23 mouse cellular contexts compared by ENCODE assay signal in the genomic region with DNA sequence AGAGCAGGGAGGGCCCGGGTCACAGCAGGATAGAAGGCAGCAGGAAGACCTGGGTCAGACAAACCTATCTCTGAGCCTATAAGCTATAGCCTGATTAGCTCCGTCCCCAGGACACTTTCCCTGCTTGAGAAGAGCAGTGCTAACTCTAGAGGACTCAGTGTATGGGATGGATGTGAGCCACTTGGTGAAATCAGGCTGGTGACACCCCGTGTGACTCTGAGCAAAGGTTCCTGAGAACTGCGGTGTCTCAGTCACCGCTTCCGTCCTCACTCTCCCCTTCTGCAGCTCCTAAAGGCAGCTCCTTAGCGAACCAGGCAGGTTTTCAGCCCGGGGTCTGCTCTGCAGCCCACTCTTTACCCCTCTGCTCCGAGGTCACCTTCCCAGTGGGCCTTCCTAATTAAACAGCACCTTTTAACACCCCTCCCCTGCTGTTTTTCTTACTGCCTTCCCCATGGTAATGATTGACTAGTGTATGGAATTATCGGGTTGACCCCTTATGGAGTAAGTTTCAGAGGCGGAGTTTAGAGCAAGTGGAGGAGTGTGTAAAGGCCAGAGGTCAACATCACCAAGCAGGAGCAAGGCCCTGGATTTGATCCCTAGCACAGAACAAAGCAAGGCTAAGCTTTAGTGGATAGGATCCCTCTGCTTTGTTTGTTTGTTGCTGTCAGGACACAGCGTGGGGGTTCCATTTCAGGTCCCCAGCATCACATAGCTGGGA. TPM values are rescaled to one million over a fixed set of nuclear protein-coding genes. Genes with fewer than 3 reads are reported as not detected.
A peak's percentile ranks its signal among the peaks of the same experiment; 100 is the strongest.
DNase-seq lines count a peak whose midpoint lies in the region; ATAC-seq and TF ChIP-seq lines count a peak whose summit lies in the region.
"Had no signal": no experiment of that assay in that cellular context is flagged by ENCODE, and none has a peak within 500 bp of the region (broad histone marks: within the 10 kb centered on the region; RNA-seq: fewer than 3 reads in every experiment).

No protein-coding gene starts in this region.

- ATAC-seq in kidney, embryonic 16.5 days (ENCODE audit: low FRiP score, low TSS enrichment) = no peak
- peak; percentile 76 for ATAC-seq in intestine, embryonic 16.5 days
- 0 out of 2 replicates have a peak, but pooled peaks have one; percentile 27 for ATAC-seq in liver, embryonic 12.5 days
- ATAC-seq: forebrain, embryonic 13.5 days; hindbrain, postnatal 0 days had no signal

- DNase-seq in kidney, adult 11 months = no peak
- no peak for DNase-seq in spleen, postnatal 10 days (ENCODE audit: low spot score in 2 of 2)
- no peak for DNase-seq in urinary bladder, postnatal 10 days (ENCODE audit: low spot score)
- DNase-seq: adrenal gland, adult 8-10 months; cerebellum, adult 18-20 months; cerebellum, postnatal 36 days; embryo, embryonic 11 days; gastrocnemius, postnatal 36 days; lung, adult 2 months; lung, postnatal 14 days; thymus, postnatal 14 days had no signal

- peaks cover 12% of the 10 kb centered on the region; the same call in 1 of the 2 replicates for H3K27me3 ChIP-seq in kidney, embryonic 16.5 days (ENCODE audit: insufficient read depth, low read length)
- peaks cover 3% of the 10 kb centered on the region; the same call in 1 of the 2 replicates for H3K27me3 ChIP-seq in intestine, embryonic 16.5 days (replicated peaks; ENCODE audit: control insufficient read depth, insufficient read depth, low read length)
- peaks cover 63% of the 10 kb centered on the region for H3K27me3 ChIP-seq in liver, embryonic 12.5 days (replicated peaks)
- H3K27me3 ChIP-seq in small intestine, adult 2 months (ENCODE audit: control insufficient read depth, insufficient read depth, low read length) = no peaks in the 10 kb centered on the region

- peaks cover 50% of the 10 kb centered on the region for H3K4me1 ChIP-seq in kidney, embryonic 16.5 days (ENCODE audit: insufficient read depth, low read length)
- H3K4me1 ChIP-seq in intestine, embryonic 16.5 days (ENCODE audit: control insufficient read depth, insufficient read depth, low read length) = peaks cover 53% of the 10 kb centered on the region
- H3K4me1 ChIP-seq in liver, embryonic 12.5 days = peaks cover 43% of the 10 kb centered on the region
- H3K4me1 ChIP-seq in small intestine, adult 2 months (ENCODE audit: control insufficient read depth, insufficient read depth, insufficient read length, low read length) = peaks cover 46% of the 10 kb centered on the region

- no peak overlapping the region for H3K4me3 ChIP-seq in kidney, embryonic 16.5 days (ENCODE audit: low read length)
- 0 out of 2 replicates have a peak overlapping the region, but pooled peaks have one; percentile 8 for H3K4me3 ChIP-seq in intestine, embryonic 16.5 days (ENCODE audit: low read length)
- no peak overlapping the region for H3K4me3 ChIP-seq in liver, embryonic 12.5 days
- peak overlapping the region; percentile 25 for H3K4me3 ChIP-seq in small intestine, adult 2 months (ENCODE audit: low read depth, low read length)
- H3K4me3 ChIP-seq: embryonic facial prominence, embryonic 13.5 days; erythroblast, embryonic 14.5 days; forebrain, embryonic 13.5 days; layer of hippocampus, adult 2 months; limb, embryonic 10.5 days; midbrain, embryonic 12.5 days had no signal

- no peak for TF ChIP-seq CTCF in small intestine, adult 2 months (IDR thresholded peaks at IDR 0.05; ENCODE audit: extremely low read depth, insufficient read length, insufficient replicate concordance, low read depth, low read length)

- WGBS in kidney, embryonic 16.5 days = 50% methylated on average over 12 of the region's 12 CpGs
- 42% methylated on average over 12 of the region's 12 CpGs for WGBS in intestine, embryonic 16.5 days
- 58% methylated on average over 12 of the region's 12 CpGs for WGBS in liver, embryonic 12.5 days (ENCODE audit: insufficient replicate concordance)
- 29% methylated on average over 12 of the region's 12 CpGs for WGBS in small intestine, adult 2 months

- H3K9ac ChIP-seq in kidney, embryonic 16.5 days (replicated peaks; ENCODE audit: low read length) = no peak overlapping the region
- H3K9ac ChIP-seq in intestine, embryonic 16.5 days (ENCODE audit: low read depth, low read length) = peak overlapping the region; percentile 51
- no peak overlapping the region for H3K9ac ChIP-seq in liver, embryonic 12.5 days
- H3K9ac ChIP-seq: forebrain, embryonic 13.5 days; midbrain, embryonic 12.5 days had no signal

- no peaks in the 10 kb centered on the region for H3K36me3 ChIP-seq in kidney, embryonic 16.5 days (ENCODE audit: insufficient read depth, low read length)
- 0 out of 2 replicates have a peak, but pooled peaks cover 2% of the 10 kb centered on the region for H3K36me3 ChIP-seq in intestine, embryonic 16.5 days (ENCODE audit: control insufficient read depth, insufficient read depth, low read length)
- no peaks in the 10 kb centered on the region for H3K36me3 ChIP-seq in liver, embryonic 12.5 days
- H3K36me3 ChIP-seq in small intestine, adult 2 months (ENCODE audit: control insufficient read depth, insufficient read depth, low read length) = peaks cover 34% of the 10 kb centered on the region
- H3K36me3 ChIP-seq: embryonic facial prominence, embryonic 13.5 days; midbrain, embryonic 12.5 days had no signal

- no peak overlapping the region for H3K4me2 ChIP-seq in kidney, embryonic 16.5 days (replicated peaks; ENCODE audit: low read depth, low read length)
- H3K4me2 ChIP-seq in intestine, embryonic 16.5 days (ENCODE audit: low read depth, low read length) = peak overlapping the region; percentile 28; the same call in 1 of the 2 replicates
- H3K4me2 ChIP-seq in liver, embryonic 12.5 days = no peak overlapping the region
- H3K4me2 ChIP-seq: embryonic facial prominence, embryonic 13.5 days; forebrain, embryonic 13.5 days; midbrain, embryonic 12.5 days had no signal

- peak overlapping the region; percentile 31; the same call in 1 of the 2 replicates for H3K27ac ChIP-seq in kidney, embryonic 16.5 days (ENCODE audit: low read length)
- H3K27ac ChIP-seq in intestine, embryonic 16.5 days (ENCODE audit: low read length) = peak overlapping the region; percentile 75
- H3K27ac ChIP-seq in liver, embryonic 12.5 days = peak overlapping the region; percentile 41; the same call in 1 of the 2 replicates
- peak overlapping the region; percentile 83 for H3K27ac ChIP-seq in small intestine, adult 2 months (ENCODE audit: insufficient read depth, low read depth, low read length)
- H3K27ac ChIP-seq: embryonic facial prominence, embryonic 13.5 days; forebrain, embryonic 13.5 days; hindbrain, postnatal 0 days; layer of hippocampus, adult 2 months; limb, embryonic 10.5 days; midbrain, embryonic 12.5 days had no signal

- no peak for TF ChIP-seq POLR2A in small intestine, adult 2 months (IDR thresholded peaks at IDR 0.05; ENCODE audit: low read depth, low read length)

- H3K9me3 ChIP-seq in kidney, embryonic 16.5 days (ENCODE audit: low read length) = no peaks in the 10 kb centered on the region
- no peaks in the 10 kb centered on the region for H3K9me3 ChIP-seq in intestine, embryonic 16.5 days (ENCODE audit: control insufficient read depth, low read length)
- H3K9me3 ChIP-seq in liver, embryonic 12.5 days (replicated peaks) = no peaks in the 10 kb centered on the region
- H3K9me3 ChIP-seq: embryonic facial prominence, embryonic 13.5 days; forebrain, embryonic 13.5 days; limb, embryonic 10.5 days; midbrain, embryonic 12.5 days had no signal

RNA-seq across cellular contexts. Expression of a gene that starts 27.2 kb away (rescaled TPM):
- 0.28 TPM in 1 of 2 replicates, not detected in the other for polyA plus RNA-seq in kidney, embryonic 16.5 days (2015; fragmentation: Nextera tagmentation; extraction: Ambion mirVana)
- polyA plus RNA-seq in intestine, embryonic 16.5 days (2015; fragmentation: Nextera tagmentation; extraction: Ambion mirVana) = 0.17 and 0.45 TPM in 2 replicates
- polyA plus RNA-seq in liver, embryonic 12.5 days (2016; fragmentation: Nextera tagmentation; extraction: Ambion mirVana) = 0.62 and 0.66 TPM in 2 replicates
- 0.08 TPM in 1 of 2 replicates, not detected in the other for polyA plus RNA-seq in small intestine, adult 2 months (2012; rRNA removed)
- polyA plus RNA-seq: C2C12; erythroblast, embryonic 14.5 days had no signal

RNA-seq across cellular contexts. Expression of a gene that starts 28.0 kb away (rescaled TPM):
- 1.5 and 2.5 TPM in 2 replicates for polyA plus RNA-seq in kidney, embryonic 16.5 days (2015; fragmentation: Nextera tagmentation; extraction: Ambion mirVana)
- 3.7 and 4.6 TPM in 2 replicates for polyA plus RNA-seq in intestine, embryonic 16.5 days (2015; fragmentation: Nextera tagmentation; extraction: Ambion mirVana)
- polyA plus RNA-seq in liver, embryonic 12.5 days (2016; fragmentation: Nextera tagmentation; extraction: Ambion mirVana) = 0.10 and 0.31 TPM in 2 replicates
- 21.8 and 27.3 TPM in 2 replicates for polyA plus RNA-seq in small intestine, adult 2 months (2012; rRNA removed)
- polyA plus RNA-seq: erythroblast, embryonic 14.5 days had no signal

RNA-seq across cellular contexts. Expression of a gene that starts 37.7 kb away (rescaled TPM):
- 35.1 and 35.8 TPM in 2 replicates for polyA plus RNA-seq in kidney, embryonic 16.5 days (2015; fragmentation: Nextera tagmentation; extraction: Ambion mirVana)
- 19.1 and 20.4 TPM in 2 replicates for polyA plus RNA-seq in intestine, embryonic 16.5 days (2015; fragmentation: Nextera tagmentation; extraction: Ambion mirVana)
- 17.6 and 18.0 TPM in 2 replicates for polyA plus RNA-seq in liver, embryonic 12.5 days (2016; fragmentation: Nextera tagmentation; extraction: Ambion mirVana)
- polyA plus RNA-seq in small intestine, adult 2 months (2012; rRNA removed) = 6.2 and 13.3 TPM in 2 replicates

RNA-seq across cellular contexts. Expression of a gene that starts 40.4 kb away (rescaled TPM):
- 295 and 301 TPM in 2 replicates for polyA plus RNA-seq in kidney, embryonic 16.5 days (2015; fragmentation: Nextera tagmentation; extraction: Ambion mirVana)
- 371 and 393 TPM in 2 replicates for polyA plus RNA-seq in intestine, embryonic 16.5 days (2015; fragmentation: Nextera tagmentation; extraction: Ambion mirVana)
- 546 and 555 TPM in 2 replicates for polyA plus RNA-seq in liver, embryonic 12.5 days (2016; fragmentation: Nextera tagmentation; extraction: Ambion mirVana)
- polyA plus RNA-seq in small intestine, adult 2 months (2012; rRNA removed) = 49.9 and 54.9 TPM in 2 replicates

Comparison
In these comparisons a context has a peak if more than half of its experiments do, and no peak if none do; other contexts are left out.
1. H3K27ac ChIP-seq: peak in every context shown above with its lines; median percentile 83 in small intestine, adult 2 months; 75 in intestine, embryonic 16.5 days; 41 in liver, embryonic 12.5 days; 31 in kidney, embryonic 16.5 days.
2. H3K4me3 ChIP-seq: peak in intestine, embryonic 16.5 days (single experiment) and small intestine, adult 2 months (single experiment); none in kidney, embryonic 16.5 days (single experiment) and liver, embryonic 12.5 days (single experiment).